Mouse (Mus musculus): ENCODE measurements around the gene Stmnd1.

DNA sequence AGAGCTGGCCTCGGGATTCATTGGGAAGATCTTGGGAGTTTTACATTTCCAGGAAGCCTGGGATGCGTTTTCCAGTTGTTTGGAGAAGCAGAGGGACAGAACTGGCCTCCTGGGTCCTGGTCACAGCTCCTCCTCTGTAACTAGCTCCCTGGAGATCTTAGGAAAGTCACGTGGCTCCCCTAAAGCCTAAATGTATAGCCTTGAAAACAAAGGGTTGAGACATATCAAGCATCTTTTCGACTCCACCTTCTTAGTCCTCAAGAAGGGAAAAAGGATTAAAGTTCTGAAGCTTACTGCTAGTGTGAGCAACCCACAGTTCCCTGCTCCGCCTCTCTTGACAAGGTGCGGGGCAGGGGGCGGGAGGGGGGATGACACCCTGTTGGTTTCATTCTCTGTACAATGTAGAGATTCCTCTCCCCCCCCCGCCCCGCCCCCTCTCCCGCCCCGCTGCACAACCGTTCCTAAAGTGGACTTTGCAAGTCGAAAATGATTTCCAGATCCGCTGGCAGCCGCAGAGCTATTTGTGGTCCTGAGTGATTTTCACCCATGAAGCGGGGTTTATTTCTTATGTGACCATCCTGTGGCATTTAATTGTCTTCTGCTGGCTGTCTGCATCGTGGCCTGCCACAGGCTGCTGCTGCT, 589 bp upstream of the Stmnd1 start:
- no peak for TF ChIP-seq POLR2A (IDR thresholded peaks at IDR 0.05; ENCODE audit: control insufficient read depth, low read depth, low read length)
- TF ChIP-seq CTCF (IDR thresholded peaks at IDR 0.05; ENCODE audit: control insufficient read depth, insufficient read depth, insufficient replicate concordance, low read depth, low read length), result no peak
